Mouse (Mus musculus) hindbrain, embryonic 16.5 days (tissue): ENCODE results near the gene Ntrk3. TPM values are rescaled to one million over a fixed set of nuclear protein-coding genes. Genes with fewer than 3 reads are reported as not detected.

ENCODE experiments used
- ATAC-seq: fragments of 200-750 bp; cut with Nextera tagmentation; 2 replicates; pipeline ENCODE4 v1.8.0; 2017; ENCODE audit warnings: moderate TSS enrichment, moderate library complexity
- H3K27ac ChIP-seq: fragments of 300-500 bp; sonication (generic); 2 replicates; pipeline ENCODE4 v1.5.1; 2014; ENCODE audit warnings: low read depth, mild to moderate bottlenecking, control low read depth, low read length, moderate library complexity
- H3K27me3 ChIP-seq: fragments of 300-500 bp; sonication (generic); replicated peaks from 2 replicates; pipeline ENCODE4 v1.6.1; 2014; ENCODE audit warnings: low read length; ENCODE audit not compliant: control insufficient read depth, insufficient read depth
- H3K36me3 ChIP-seq: fragments of 300-500 bp; sonication (generic); 2 replicates; pipeline ENCODE4 v1.6.1; 2014; ENCODE audit warnings: mild to moderate bottlenecking, low read length, moderate library complexity, mixed read lengths; ENCODE audit not compliant: control insufficient read depth, insufficient read depth
- H3K4me1 ChIP-seq: fragments of 300-500 bp; sonication (generic); 2 replicates; pipeline ENCODE4 v1.6.1; 2014; ENCODE audit warnings: low read depth, low read length; ENCODE audit not compliant: control insufficient read depth, insufficient read depth
- H3K4me2 ChIP-seq: fragments of 300-500 bp; sonication (generic); 2 replicates; pipeline ENCODE4 v1.6.1; 2014; ENCODE audit warnings: mild to moderate bottlenecking, low read length, control low read depth, moderate library complexity
- H3K4me3 ChIP-seq: fragments of 300-500 bp; sonication (generic); 2 replicates; pipeline ENCODE4 v1.5.1; 2014; ENCODE audit warnings: mild to moderate bottlenecking, low read length, control low read depth, moderate library complexity
- H3K9ac ChIP-seq: fragments of 300-500 bp; sonication (generic); 2 replicates; pipeline ENCODE4 v1.6.1; 2014; ENCODE audit warnings: low read depth, mild to moderate bottlenecking, control low read depth, low read length, moderate library complexity
- H3K9me3 ChIP-seq: fragments of 300-500 bp; sonication (generic); 2 replicates; pipeline ENCODE4 v1.6.1; 2014; ENCODE audit warnings: mild to moderate bottlenecking, low read length, moderate library complexity; ENCODE audit not compliant: control insufficient read depth
- WGBS: fragments of 180-500 bp; shearing (Covaris S2); extraction: QIAGEN DNeasy Blood & Tissue Kit; methylation state at CpG from one replicate; pipeline ENCODE4 v1.1.7; 2014; 5-methylcytosine and 5-hydroxymethylcytosine counted together
- polyA plus RNA-seq: library from polyadenylated mRNA; unstranded; fragments of >200 nt; fragmentation: Nextera tagmentation; extraction: Ambion mirVana; gene quantifications from 2 replicates; pipeline ENCODE4 v1.2.1, GENCODE M21; 2015

Ntrk3 gene
- polyA plus RNA-seq, 1 experiment from 2014 or later, result 23.8 TPM

GRCm38 (mm10) chr7:78724591-78724990 is 13.2 kb downstream of the Ntrk3 start:
- Histone ChIP-seq H3K4me3 (no peak overlapping the region), H3K4me1 (no peaks in the 10 kb centered on the region)
- WGBS, result 62% methylated on average over 4 of the region's 4 CpGs

GRCm38 (mm10) chr7:78722051-78722450 is 15.8 kb downstream of the Ntrk3 start:
- H3K9me3 ChIP-seq, result no peaks in the 10 kb centered on the region
- no peak for ATAC-seq

More at GRCm38 (mm10) chr7:78724591-78724990, 13.2 kb downstream of the Ntrk3 start:
- no peak for ATAC-seq
- Histone ChIP-seq H3K27ac (no peak overlapping the region), H3K9ac (no peak overlapping the region), H3K4me2 (no peak overlapping the region), H3K9me3 (no peaks in the 10 kb centered on the region), H3K36me3 (no peaks in the 10 kb centered on the region), H3K27me3 (no peaks in the 10 kb centered on the region)

DNA sequence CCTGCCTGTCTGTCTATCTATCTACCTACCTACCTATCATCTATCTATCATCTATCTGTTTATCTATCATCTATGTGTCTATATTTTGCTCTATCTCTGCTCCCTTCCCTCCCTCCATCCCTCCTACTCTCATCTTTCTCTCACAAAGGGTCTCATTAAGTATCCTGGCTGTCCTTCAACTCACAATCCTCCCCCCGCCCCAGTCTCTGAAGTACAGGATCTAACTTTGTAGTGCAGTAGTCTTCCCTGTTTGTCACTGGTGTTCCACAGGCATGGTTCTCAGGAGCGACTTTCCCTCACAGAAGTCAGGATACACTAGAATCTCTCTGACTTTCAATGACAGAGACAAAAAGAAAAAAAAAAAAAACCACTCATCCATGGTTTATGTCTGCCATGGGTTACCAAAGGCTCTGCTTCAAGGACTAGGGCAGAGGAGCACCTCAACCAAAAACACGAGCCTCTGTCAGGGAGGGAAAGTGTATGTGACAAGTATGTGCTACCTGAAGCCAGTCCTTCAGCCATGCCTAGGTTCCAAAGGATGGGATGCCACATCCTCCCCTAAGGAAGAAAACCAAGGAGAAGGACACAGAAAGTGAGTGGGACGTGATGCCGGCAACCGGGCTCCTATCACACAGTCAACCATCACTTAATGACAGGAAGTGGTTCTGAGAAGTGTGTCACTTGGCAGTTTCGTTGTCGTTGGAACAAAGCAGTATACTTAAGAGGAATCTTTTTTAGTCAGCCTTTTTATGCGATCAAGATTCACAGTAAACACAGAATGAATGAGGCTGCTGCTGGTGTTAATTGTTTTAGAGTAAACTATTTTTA is 16.6 kb downstream of the Ntrk3 start:
- Histone ChIP-seq H3K4me3 (no peak overlapping the region), H3K36me3 (no peaks in the 10 kb centered on the region), H3K4me1 (no peaks in the 10 kb centered on the region), H3K9me3 (no peaks in the 10 kb centered on the region), H3K4me2 (no peak overlapping the region), H3K27me3 (no peaks in the 10 kb centered on the region), H3K27ac (no peak overlapping the region), H3K9ac (no peak overlapping the region)
- no peak for ATAC-seq
- WGBS, result 87% methylated on average over 9 of the region's 9 CpGs

More at GRCm38 (mm10) chr7:78722051-78722450, 15.8 kb downstream of the Ntrk3 start:
- Histone ChIP-seq H3K36me3 (no peaks in the 10 kb centered on the region), H3K27ac (no peak overlapping the region), H3K27me3 (no peaks in the 10 kb centered on the region), H3K4me3 (no peak overlapping the region), H3K4me2 (no peak overlapping the region), H3K4me1 (no peaks in the 10 kb centered on the region), H3K9ac (no peak overlapping the region)
- 92% methylated on average over 4 of the region's 4 CpGs for WGBS

- 60% methylated on average over 7 of the region's 7 CpGs for WGBS
- no peak overlapping the region for H3K9ac ChIP-seq
Observed at GRCm38 (mm10) chr7:78719795-78720460, 17.9 kb downstream of the Ntrk3 start.

GRCm38 (mm10) chr7:78719117-78719516 is 18.7 kb downstream of the Ntrk3 start:
- H3K9me3 ChIP-seq, result no peaks in the 10 kb centered on the region
- ATAC-seq, result no peak
- 89% methylated on average over 5 of the region's 5 CpGs for WGBS

More at GRCm38 (mm10) chr7:78719795-78720460, 17.9 kb downstream of the Ntrk3 start:
- ATAC-seq, result 0 out of 2 replicates have a peak, but pooled peaks have one; percentile 17
- H3K4me1 ChIP-seq, result no peaks in the 10 kb centered on the region
- H3K27me3 ChIP-seq, result no peaks in the 10 kb centered on the region
- no peak overlapping the region for H3K27ac ChIP-seq
- H3K9me3 ChIP-seq, result no peaks in the 10 kb centered on the region
- H3K4me2 ChIP-seq, result no peak overlapping the region
- H3K36me3 ChIP-seq, result no peaks in the 10 kb centered on the region
- no peak overlapping the region for H3K4me3 ChIP-seq

GRCm38 (mm10) chr7:78718191-78718609 is 19.6 kb downstream of the Ntrk3 start:
- Histone ChIP-seq H3K36me3 (no peaks in the 10 kb centered on the region), H3K4me2 (no peak overlapping the region), H3K27me3 (no peaks in the 10 kb centered on the region), H3K9me3 (no peaks in the 10 kb centered on the region), H3K4me1 (no peaks in the 10 kb centered on the region), H3K4me3 (no peak overlapping the region), H3K9ac (no peak overlapping the region), H3K27ac (no peak overlapping the region)
- 72% methylated on average over 8 of the region's 8 CpGs for WGBS
- peak; percentile 52 for ATAC-seq

More at GRCm38 (mm10) chr7:78719117-78719516, 18.7 kb downstream of the Ntrk3 start:
- Histone ChIP-seq H3K4me1 (no peaks in the 10 kb centered on the region), H3K9ac (no peak overlapping the region), H3K27me3 (no peaks in the 10 kb centered on the region), H3K36me3 (no peaks in the 10 kb centered on the region), H3K27ac (no peak overlapping the region), H3K4me2 (no peak overlapping the region), H3K4me3 (no peak overlapping the region)

GRCm38 (mm10) chr7:78707708-78708107 is 30.1 kb downstream of the Ntrk3 start:
- H3K4me1 ChIP-seq, result no peaks in the 10 kb centered on the region
- ATAC-seq, result no peak
- H3K4me2 ChIP-seq, result no peak overlapping the region
- 89% methylated on average over 7 of the region's 7 CpGs for WGBS
- no peak overlapping the region for H3K9ac ChIP-seq
- no peak overlapping the region for H3K27ac ChIP-seq
- no peak overlapping the region for H3K4me3 ChIP-seq
- no peaks in the 10 kb centered on the region for H3K27me3 ChIP-seq
- H3K36me3 ChIP-seq, result no peaks in the 10 kb centered on the region
- no peaks in the 10 kb centered on the region for H3K9me3 ChIP-seq

GRCm38 (mm10) chr7:78707122-78707521 is 30.7 kb downstream of the Ntrk3 start:
- Histone ChIP-seq H3K4me1 (no peaks in the 10 kb centered on the region), H3K4me3 (no peak overlapping the region), H3K27me3 (no peaks in the 10 kb centered on the region), H3K9me3 (no peaks in the 10 kb centered on the region), H3K27ac (no peak overlapping the region), H3K9ac (no peak overlapping the region), H3K4me2 (no peak overlapping the region), H3K36me3 (no peaks in the 10 kb centered on the region)
- 82% methylated on average over 3 of the region's 3 CpGs for whole genome bisulfite sequencing
- ATAC-seq, result no peak

DNA sequence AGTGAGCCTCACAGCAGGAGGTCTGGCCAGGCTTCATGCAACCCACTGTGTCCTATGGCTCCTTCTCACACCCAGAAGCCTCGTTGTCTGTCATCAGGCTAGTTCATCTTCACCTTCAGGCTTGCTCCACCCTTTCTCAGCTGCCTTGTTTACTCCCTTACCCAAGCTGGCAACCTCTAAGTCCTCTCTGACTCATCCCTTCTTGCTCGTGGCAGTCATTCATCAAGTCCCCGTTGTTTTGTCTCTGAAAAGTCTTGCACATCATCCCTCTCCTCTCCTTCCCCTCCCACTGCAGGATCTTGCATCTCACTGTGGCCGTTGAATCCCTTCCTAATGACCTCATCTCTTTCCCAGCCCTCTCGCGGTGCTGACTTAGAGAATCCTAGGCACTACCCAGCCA is 35.1 kb downstream of the Ntrk3 start:
- 67% methylated on average over 6 of the region's 6 CpGs for WGBS
- no peak overlapping the region for H3K4me2 ChIP-seq
- H3K27me3 ChIP-seq, result no peaks in the 10 kb centered on the region
- no peak overlapping the region for H3K27ac ChIP-seq
- H3K9ac ChIP-seq, result no peak overlapping the region
- no peak for ATAC-seq
- no peaks in the 10 kb centered on the region for H3K9me3 ChIP-seq
- H3K4me3 ChIP-seq, result no peak overlapping the region
- H3K36me3 ChIP-seq, result no peaks in the 10 kb centered on the region
- no peaks in the 10 kb centered on the region for H3K4me1 ChIP-seq
